Mouse (Mus musculus) layer of hippocampus, adult 9-11 months (tissue): ENCODE results near the gene Gatm.
A peak's percentile ranks its signal among the peaks of the same experiment; 100 is the strongest.

Experiments used
- DNase-seq: peaks from one replicate; pipeline ENCODE4 v3.0.0; 2022

Gatm gene

DNA sequence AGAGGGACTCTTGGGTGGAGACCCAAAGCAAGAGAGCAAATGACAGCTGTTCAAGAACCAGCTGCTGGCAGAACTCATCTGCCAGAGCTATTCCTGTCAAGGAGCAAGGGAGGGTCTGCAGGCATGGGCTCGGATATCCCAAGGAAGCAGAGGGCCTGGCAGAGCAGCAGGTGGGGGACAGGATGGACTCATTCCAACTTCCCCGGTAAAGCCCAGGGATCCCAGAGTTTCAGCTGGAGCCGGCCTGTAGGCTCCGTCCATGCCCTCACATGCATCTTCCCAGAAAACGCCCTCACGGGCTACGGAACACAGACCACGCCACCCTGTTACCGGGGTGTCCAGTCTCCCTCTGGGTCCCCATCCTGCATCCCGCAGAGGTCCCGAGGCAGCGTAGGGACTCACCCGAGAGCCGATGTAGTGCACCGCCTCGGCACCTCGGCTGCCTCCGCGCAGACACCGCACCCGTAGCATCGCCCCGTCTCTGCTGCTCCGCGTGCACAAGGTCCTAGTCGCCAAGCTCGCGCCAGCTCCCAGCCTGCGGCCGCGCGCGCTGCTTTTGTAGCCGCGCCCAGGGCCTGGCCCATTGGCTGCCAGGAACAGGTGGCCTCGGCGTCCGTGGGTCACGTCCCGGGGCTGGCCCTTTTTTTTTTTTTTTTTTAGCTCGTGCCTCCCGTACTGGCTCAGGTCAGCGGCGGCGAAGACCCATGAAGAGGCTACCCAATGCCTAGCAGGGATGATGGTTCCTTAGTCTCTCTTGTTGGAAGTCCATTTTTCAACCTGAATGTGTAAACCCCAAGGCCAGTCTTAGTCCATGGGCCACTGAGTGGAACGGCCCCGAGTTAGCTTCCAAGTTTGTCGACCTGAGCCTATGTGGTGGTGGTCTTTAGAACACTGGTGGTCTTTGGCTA, at the start of gene Gatm:
Gene Gatm, minus strand, starts transcription at position 558 of the 908 bp plus-strand sequence.
- DNase-seq: peak; percentile 87

DNA sequence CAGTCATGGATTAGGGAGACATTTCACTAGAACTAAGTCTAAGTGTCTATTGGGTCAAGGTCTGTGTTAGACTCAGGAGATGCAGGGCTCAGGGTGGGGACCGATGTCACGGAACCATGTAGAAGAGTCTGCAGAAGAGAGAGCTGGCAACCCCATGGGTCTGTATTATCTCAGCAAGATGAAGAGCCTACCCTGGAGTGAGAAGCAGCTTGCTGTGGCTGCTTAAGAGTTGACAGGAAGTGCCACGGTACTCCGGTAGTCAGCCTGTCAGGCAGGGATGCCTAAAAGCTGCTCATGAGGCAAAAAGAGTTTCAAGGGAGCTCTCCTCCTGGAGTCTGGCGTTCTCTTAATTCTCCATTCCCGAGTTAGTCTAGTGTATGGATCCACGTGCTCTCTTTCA, 48.7 kb upstream of the Gatm start:
- no peak for DNase-seq

DNA sequence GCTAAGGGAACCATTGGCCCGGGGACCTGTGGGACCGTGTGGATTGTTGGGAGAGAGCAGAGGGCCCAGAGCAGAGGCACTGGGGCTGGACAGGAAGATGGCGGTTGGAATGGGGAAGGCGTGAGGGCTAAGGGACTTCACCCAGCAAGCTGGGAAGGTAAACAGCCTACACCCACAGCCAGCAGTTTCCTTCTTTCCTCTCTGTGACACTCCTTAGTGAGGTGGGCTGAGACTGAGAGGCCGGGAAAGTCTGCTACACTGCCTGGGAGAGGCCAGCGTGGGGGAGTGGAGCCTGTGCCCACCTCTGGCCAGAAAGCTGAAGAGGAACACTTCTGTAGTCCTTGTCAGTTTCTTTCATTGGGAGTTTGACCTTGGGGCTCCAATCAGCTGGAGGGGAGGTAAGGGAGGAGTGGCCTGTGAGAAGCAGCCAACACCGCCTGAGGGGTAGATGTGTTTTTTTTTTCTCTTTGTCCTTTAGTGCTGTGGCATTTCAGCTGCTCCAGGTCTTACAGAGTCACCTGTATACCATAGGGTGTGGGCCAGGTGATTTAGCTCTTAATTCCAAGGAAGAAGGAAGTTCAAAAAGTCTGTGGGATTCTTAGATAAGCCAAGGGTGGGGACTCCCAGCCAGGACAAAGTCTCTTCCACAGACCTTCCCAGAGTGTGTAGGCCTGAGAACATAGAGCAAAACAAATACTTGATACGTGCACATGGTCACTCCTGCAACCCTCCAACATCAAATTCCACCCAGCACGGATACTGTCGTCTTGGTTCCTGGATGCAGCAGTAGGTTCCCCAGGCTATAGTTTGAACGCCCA, 46.8 kb upstream of the Gatm start:
- DNase-seq: no peak

DNA sequence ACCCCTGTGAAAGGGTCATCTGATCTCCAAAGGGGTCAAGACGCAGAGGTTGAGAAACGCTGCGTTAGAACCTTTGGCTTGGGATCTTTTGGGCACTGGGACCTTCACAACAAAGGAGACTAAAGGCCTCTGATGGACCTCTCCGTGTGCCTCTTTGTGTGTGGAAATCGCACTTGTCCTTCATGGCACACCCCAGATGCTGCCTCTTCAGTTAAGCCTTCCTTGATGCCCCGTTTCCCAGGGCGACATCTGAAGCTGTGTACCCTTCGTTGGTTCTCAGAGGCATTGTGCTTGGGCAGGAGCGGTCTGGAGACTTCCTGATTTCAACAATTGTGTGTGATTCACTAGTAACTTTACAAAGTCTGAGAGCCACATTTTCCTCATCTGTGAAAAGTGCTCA, 45.7 kb upstream of the Gatm start:
- DNase-seq: no peak

DNA sequence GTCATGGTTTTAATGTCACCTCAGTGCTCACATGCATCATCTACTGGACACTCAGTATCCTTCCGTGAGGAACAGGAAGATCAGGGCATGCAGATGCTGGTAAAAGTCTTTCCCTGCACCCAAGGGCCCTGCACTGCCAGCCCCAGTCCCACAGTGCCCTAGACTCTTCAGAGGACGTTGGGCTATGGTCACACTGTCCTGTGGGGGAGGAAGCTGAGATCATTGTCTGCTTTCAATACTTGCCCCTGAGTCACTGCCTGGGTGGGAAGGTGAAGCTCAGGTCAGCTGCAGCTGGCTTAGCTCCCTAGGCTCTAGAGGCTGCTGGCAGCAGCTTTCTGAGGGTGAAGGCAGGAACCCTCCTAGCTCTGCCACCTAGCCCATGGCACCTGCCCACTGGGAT, 44.9 kb upstream of the Gatm start:
- no peak for DNase-seq

DNA sequence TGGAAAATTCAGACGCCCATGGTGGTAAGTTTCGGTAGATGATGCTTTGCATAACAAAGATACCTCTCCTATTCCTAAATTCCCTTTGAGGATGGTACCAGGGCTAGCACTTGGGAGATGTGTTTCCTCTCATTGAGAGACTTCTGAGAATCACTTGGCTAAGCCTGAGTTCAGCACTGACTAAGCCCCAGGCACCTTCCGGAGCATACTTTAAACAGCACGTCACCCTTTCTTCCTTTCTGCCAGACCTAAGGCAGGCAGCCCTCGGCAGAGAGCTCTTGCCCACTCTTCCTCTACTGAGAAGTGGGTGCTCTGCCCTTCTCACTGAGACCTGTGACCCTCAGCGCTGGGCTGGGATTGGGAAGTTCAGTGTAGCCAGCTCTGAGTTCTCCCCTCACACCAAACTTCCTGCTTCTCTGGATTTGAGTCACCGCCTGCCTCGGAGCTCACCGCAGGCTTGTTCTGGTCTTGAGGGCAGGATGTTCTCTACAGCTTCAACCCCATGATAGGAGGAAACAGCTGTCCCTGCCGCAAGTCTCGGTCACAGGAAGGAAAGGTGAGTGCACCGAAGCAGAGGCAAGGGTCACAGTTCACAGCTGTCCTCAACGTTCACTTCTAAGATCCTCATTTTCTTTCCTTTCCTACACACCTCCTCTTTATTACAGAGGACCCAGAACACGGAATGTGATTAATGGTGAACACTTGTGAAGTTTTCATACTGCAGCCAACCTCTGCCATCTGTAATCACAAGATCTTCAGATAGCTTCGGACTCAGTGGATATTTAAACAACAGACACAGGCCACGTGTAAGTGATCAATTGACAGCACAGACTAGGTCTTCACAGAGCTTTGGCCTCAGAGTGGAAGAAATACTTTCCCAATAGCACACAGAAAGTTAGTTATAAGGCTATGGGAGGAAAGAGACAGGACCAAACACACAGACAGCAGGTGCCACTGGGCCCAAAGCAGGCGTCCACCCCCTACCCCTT, 41.3 kb upstream of the Gatm start:
- no peak for DNase-seq

DNA sequence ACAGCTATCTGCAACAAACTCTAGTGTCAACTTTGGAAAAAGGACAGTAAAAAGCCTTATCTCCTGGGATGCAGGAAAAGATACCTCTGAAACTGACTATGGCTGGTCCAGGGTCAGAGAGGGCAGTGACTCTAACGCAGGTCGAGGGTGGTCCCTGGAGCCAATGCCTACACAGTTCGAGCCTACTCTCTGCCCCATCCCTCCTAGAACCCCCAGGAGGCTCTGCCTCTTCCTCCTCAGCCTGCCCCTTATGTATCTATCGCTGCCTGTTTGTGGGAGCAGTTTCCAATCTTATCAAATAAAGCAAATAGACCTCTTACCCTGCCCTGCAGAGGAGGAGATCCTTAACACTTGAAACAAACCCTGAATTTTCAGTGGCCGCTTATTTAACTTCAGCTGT, 27.6 kb upstream of the Gatm start:
- DNase-seq: no peak

DNA sequence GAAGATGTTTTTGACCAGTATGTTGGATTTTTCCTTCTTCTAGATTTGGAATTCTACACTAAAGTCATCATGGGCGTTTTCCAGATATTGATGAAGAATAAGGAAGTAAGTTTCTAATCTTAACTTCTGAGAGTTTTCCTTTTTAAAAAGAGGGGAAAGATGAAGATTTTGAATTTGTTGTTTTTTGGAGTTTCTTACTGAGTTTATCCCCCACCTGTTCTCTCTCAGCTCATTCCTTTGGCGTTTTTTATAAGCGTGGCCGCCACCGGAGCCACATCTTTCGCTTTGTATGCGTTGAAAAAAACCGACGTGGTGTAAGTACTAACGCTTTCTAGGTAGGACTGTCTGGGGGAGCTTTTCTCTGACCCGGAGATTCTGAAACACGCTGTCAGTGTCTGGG, 26.9 kb upstream of the Gatm start:
- DNase-seq: no peak

DNA sequence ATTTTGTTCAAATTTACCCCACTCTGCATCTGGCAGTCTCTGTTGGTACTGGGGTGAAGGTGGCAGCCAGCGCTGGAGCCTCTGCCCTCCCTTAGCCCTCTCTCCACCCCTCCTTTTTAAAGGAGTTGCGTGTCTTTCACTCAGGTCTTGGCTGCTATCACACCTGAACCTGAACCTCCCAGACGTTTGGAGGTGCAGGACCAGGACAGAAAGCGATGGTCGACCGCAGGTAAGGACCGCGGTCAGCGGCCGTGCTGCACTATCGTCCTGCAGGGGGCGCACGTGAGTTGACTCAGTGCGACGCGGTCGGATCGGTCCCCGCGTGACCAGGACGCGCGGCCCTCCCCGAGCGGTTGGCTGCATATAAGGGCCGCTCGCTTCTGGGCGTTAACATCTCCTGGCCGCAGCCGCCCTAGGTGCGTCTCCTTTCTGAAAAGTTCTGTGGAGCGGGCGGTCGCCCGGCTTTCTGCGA, 26.5 kb upstream of the Gatm start:
- DNase-seq: peak; percentile 46

DNA sequence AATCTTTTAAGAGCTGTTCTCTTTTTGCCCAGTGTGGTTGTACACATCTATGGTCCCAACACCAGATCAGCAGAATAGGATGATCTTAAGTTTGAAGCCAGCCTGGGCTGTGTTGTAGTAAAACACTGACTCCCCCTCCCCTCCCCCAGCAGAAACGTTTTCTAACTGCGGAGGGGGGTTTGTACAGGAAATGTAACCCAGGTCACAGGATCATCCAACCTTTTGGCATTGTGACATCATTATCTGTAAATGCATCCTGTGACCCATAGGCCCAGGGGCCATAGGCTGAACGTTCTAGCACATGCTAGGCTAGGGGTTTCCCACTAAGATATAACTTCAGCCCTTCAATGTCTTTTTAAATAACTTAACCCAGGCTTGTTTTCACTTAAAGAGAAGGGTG, 25.6 kb upstream of the Gatm start, which contains the start of gene AA467197:
Gene AA467197, plus strand, starts transcription at position 301 of the 400 bp plus-strand sequence.
- no peak for DNase-seq

DNA sequence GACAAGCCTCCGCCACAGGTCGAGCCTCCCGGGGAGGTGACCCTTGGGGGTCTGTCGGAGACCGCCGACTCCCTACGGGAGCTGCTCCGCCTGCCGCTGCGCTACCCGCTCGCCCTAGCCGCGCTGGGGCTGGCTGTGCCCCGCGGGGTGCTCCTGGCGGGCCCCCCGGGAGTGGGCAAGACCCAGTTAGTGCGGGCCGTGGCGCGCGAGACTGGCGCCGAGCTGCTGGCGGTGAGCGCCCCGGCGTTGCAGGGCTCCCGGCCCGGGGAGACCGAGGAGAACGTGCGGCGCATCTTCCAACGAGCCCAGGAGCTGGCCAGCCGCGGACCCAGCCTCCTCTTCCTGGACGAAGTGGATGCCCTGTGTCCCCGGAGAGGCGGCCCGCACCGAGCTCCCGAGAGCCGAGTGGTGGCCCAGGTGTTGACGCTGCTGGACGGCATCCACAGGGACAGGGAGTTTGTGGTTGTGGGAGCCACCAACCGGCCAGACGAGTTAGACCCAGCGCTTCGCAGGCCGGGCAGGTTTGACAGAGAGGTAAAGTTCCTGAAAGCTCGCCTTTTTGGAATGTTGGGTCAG, 20.2 kb upstream of the Gatm start:
- DNase-seq: no peak

DNA sequence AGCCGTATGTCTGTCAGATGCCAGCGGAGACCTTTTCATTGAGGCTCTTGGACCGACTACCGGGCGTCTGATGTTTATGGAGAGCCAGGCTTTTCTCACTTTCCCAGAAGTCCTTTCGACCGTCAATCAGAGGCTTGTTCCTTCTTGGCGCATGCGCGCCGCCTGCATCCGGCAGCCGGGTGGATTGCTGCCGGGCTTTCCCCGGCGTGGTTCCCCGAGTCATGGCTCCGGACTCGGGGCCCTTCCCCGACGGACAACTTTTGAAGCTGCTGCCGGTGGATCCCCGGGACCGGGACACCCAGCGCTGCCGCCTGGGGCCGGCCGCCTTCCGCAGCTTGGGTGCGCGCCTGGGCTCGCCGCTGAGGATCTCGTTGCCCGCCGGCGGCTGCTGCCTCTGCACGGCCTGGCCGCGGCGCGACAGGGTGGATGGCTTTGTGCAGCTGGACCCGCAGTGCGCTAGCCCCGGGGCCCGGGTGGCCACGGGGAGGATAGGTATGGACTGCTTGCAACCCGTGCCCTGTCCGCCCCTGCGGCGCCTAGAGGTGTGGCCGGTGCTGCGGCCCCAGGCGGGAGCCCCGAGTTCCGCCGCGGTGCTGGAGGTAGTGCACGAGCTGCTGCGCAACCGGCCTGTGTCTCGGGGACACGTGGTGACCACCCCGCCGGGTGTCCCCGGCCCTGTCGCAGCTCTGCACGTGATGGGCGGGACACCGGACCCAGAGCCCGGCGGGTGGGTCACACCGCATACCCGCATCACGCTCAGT, 19.5 kb upstream of the Gatm start:
- DNase-seq: peak; percentile 92

DNA sequence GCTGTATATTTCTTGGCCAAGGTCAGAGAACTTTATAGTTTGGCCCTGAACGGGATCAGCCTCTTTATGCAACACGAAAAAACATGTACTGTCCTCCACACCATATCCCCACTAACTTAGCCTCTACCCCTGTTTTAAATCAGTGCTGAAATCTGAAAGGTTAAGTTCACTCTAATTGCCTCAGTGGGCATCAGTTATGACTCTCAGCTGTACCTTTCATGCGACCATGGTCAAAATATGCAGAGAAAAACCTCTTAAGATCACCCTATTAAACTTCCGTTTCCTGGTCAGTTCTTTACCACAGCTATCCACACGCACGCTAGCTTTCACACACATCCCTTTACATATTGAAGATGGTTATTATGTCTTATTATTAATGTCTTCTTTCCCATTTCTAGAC, 18.8 kb upstream of the Gatm start:
- no peak for DNase-seq

DNA sequence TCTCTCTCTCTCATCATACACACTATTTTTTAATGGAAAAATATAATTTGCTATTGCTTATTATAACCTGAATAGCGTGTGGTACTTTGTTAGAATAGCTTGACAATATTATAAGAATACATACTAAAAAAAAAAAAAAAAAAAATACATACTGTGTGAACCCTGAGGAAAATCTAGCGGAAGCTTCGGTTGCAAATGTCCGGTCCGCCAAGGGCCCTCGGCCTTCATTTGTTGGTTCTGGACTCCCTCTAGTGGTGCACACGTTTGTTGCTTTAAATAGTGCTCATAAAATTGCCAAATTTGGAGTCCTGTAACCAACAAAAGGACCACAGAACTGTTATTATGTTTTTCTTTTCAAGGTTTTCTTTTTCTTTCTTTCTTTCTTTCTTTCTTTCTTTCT, 17.9 kb upstream of the Gatm start:
- DNase-seq: peak; percentile 85

DNA sequence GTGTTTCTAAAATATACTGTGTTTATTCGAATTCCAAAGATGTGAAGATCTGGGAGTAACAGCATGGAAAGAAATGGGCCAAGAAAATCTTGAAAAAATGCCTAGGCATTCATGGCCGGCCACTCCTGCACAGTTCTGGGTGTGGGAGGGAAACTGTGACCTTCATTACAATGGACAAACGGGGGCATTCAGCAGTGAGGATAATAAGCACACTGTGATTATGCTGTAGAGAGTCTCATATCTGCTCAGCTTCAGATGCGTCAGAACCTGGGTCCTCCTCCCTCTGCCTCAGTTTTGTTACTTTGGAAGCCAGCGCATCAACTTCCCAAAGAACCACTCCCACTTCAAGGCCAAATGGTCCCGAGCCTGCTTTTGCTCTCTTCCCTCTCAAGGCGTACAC, 14.8 kb upstream of the Gatm start:
- peak; percentile 31 for DNase-seq

DNA sequence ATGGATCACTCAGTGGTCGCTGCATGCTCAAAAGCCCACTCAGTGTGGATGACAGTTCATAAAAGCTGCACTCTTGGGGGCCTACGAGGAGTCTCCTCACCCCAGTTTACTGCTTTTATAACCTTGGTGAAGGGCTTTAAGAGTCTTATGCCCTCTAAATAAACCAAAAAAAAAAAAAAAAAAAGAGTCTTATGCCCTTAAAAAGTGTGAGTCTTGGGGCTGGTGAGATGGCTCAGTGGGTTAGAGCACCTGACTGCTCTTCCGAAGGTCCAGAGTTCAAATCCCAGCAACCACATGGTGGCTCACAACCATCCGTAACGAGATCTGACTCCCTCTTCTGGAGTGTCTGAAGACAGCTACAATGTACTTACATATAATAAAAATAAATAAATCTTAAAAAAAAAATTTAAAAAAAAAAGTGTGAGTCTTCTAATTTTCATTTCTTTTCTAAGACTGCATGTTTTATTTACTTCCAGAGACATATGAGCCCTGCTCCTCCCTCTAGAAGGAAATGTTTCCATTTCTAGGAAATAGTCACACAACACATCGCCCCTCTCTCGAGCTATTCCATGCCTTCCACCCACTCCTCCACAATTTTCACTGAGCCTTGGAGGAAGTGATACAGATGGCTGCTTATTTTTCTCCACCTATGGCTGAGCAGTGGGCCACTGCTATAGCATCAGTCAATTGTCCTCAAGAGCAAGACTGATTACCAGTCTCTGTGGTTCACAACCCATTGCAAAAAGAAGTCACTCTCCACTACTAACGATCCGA, 10.4 kb upstream of the Gatm start:
- no peak for DNase-seq

DNA sequence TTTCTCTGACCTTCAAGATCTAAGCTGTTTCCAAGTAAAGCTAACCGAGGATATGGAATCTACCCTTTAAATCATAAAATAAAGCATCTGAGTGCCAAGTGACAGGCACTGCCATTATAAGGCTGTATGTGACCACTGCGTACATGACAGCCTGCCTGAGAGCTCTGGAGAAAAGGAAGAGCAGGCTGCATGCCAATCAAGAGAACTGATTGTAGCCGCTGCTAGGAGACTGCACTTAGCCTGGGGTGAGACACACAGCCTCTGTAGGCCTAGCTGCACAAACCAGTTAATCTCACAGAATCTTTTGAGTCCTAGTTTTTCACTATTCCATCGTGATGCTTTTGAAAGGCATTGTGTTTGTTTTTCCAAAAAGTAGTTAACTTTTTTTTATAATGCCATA, 7.6 kb upstream of the Gatm start:
- no peak for DNase-seq

DNA sequence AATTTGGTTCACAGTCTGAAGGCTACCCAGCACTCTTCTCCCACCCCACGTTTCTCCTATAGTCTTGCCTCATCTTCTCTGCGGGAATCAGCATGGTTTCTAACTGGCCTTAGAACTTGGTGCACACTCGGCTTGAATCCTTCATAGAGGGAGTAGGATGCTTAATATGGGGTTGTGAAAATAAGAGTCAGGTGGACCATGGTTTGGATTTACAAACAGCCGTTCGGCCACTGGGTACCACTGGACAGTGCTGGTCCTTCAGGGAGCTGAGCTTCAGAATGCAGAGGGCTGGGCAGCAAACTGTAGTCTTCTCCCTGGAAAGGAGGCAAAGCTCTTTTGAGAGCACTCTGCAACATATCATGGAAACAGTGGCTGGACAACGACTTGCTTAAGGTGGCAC, 6.7 kb upstream of the Gatm start:
- DNase-seq: no peak

DNA sequence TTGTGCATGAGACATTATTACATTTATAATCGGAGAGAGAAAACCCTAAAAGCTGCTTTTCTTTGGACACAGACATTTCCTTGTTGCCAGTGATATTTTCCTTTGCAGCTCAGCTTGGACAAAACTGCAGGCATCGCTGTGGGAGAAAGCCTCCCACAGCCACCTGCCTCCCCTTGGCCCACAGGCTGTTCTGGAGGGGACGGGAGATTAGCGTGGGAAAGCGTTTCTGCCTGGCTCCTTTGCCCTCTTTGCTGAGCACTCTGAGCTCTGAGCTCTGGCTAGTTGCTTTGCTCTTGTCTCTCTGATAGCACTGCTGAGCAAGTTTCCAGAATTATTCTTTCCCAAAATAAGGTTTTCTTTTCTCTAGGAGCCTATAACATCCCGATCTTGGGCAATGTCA, 5.1 kb upstream of the Gatm start:
- no peak for DNase-seq

DNA sequence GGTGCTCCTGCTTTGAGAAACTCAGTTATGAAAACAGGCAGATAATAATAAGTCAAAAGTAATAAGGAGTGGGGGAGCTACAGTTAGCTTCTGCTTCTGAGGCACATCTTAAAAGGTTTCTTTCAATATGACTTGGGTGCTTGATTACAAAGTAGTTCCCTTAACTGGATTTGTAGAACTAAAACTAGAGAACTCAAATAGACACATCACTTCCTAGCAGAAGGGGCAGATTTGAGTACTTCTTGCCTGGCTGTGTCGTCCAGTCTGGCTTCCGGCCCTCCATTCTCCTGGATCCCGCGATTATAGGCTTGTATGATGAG, 511 bp upstream of the Gatm start:
- DNase-seq: no peak

DNA sequence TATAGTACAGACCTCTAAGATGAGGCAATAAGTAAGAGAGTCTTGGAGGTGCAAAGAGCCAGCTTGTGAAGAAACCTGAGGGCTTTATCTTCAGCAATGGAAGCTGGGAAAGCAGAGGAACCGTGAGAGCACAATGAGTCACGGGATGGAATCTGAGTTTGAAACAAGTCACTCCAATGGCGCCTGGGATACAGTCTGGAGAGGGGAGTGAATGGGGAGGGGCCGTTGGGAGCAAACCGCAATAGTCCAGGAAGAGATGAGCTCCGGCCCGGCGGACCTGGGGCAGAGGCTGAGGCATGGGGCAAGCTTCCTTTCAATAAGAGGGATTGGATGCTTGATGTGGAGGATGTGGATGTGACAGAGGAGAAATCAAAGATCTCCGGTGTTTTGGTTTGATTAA, 2.3 kb downstream of the Gatm start:
- DNase-seq: no peak
